Mouse (Mus musculus) E14TG2a.4 (cell line): Measurements from ENCODE around the gene Zdhhc22.

Experiments used
- CTCF ChIP-seq: conservative IDR thresholded peaks from 2 replicates; pipeline ENCODE4 v1.5.1; 2014; ENCODE audit warnings: low read length
- NANOG ChIP-seq: IDR thresholded peaks from 2 replicates; pipeline ENCODE4 v1.6.1; 2014; ENCODE audit warnings: borderline replicate concordance, low read length, mixed read lengths

- TF ChIP-seq CTCF, result no peak
- TF ChIP-seq NANOG, result no peak
These were observed 30.8 kb upstream of the Zdhhc22 start, which contains the start of gene Tmem63c for GRCm38 (mm10) chr12:87021040-87021439.
